Mouse (Mus musculus) kidney, adult 2 months (tissue): ENCODE measurements at regions not wholly inside any gene's neighbourhood (a gene's known extent, or its start where the extent isn't known, plus 50 kb on each side); places are given as distances from the start of the nearest gene placed in this dataset.

Experiments used
- DNase-seq: peaks from one replicate; pipeline ENCODE4 v3.0.0; 2021
- H3K27ac ChIP-seq: fragments of 200-500 bp; 2 replicates; pipeline ENCODE4 v1.5.1; 2012; ENCODE audit warnings: low read depth, low read length, control low read depth, inconsistent platforms; ENCODE audit not compliant: insufficient read depth
- H3K27me3 ChIP-seq: fragments of 200-500 bp; replicated peaks from 2 replicates; pipeline ENCODE4 v1.6.1; 2012; ENCODE audit warnings: mild to moderate bottlenecking, moderate library complexity, low read length, inconsistent platforms; ENCODE audit not compliant: control insufficient read depth, insufficient read depth
- H3K36me3 ChIP-seq: fragments of 200-500 bp; 2 replicates; pipeline ENCODE4 v1.6.1; 2012; ENCODE audit warnings: mild to moderate bottlenecking, moderate library complexity, low read length, inconsistent platforms; ENCODE audit not compliant: control insufficient read depth, insufficient read depth
- H3K4me1 ChIP-seq: fragments of 200-500 bp; 2 replicates; pipeline ENCODE4 v1.6.1; 2011; ENCODE audit warnings: low read length; ENCODE audit not compliant: control insufficient read depth, insufficient read depth
- H3K4me3 ChIP-seq: fragments of 200-500 bp; 2 replicates; pipeline ENCODE4 v1.5.1; 2011; ENCODE audit warnings: mild to moderate bottlenecking, low read depth, low read length, control low read depth; ENCODE audit not compliant: insufficient read depth
- CTCF ChIP-seq: fragments of 200-500 bp; conservative IDR thresholded peaks from 2 replicates; pipeline ENCODE4 v1.5.1; 2011; ENCODE audit warnings: low read depth, mild to moderate bottlenecking, control low read depth, low read length, moderate library complexity, mixed read lengths; ENCODE audit not compliant: insufficient read depth, insufficient read length
- POLR2A ChIP-seq: fragments of 200-500 bp; IDR thresholded peaks from one replicate; pipeline ENCODE4 v1.6.1; 2011; ENCODE audit warnings: low read depth, low read length, control low read depth
- WGBS: fragments of 180-500 bp; shearing (Covaris S2); methylation state at CpG from one replicate; pipeline ENCODE4 v1.1.7; 2018; 5-methylcytosine and 5-hydroxymethylcytosine counted together

- Histone ChIP-seq H3K27ac (no peak overlapping the region), H3K4me1 (no peaks in the 10 kb centered on the region), H3K36me3 (no peaks in the 10 kb centered on the region), H3K27me3 (no peaks in the 10 kb centered on the region), H3K4me3 (no peak overlapping the region)
- WGBS, result 89% methylated on average over 2 of the region's 2 CpGs
- TF ChIP-seq CTCF (no peak), POLR2A (no peak)
- DNase-seq, result no peak
Observed at GRCm38 (mm10) chr10:45892464-45892863, 314.8 kb downstream of the Hace1 start.

DNA sequence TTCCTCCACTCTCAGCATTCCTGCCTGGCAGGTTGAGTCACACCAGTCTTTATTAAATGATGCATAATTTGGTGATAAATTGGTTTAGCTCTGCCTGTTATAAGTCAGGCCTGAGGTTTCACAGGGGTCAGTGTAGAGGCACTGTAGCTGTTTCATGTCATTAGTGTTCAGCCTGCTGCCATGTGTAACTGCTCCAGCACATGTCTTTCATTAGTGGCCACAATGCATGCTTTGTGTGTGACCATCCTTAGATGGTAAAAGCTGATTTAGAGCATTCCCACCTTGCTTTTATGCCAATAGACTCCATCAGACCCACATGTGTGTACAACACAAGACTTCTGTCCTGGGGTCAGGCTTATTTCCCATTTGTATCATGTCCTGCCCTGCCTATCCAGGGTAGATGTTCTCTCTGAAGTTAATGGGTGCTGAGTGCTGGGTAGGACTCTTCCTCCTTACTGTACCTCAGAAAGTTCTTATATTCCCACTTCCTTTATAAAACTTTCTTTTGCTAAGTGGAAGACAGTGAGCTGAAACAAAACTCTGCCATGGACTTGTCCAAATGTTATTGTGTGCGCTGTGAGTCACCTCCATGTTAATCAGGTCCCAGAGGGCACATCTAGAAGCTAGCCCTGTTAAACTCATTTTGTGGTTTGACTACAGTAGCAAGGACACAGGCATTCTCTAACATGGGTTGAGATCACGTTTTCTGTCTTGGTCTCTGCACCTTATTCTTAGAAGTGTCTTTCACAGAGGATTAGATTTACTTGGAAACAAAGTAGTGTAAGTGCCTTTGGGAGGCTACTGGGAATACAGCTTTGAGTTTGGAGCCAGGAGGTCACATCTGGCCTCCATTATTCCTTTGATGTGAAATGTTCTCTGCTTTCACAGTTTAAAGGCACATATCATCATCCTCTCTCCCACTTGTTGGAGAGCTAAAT, 316.5 kb downstream of the Hace1 start:
- no peaks in the 10 kb centered on the region for H3K4me1 ChIP-seq
- H3K36me3 ChIP-seq, result no peaks in the 10 kb centered on the region
- TF ChIP-seq CTCF (no peak), POLR2A (no peak)
- H3K4me3 ChIP-seq, result no peak overlapping the region
- DNase-seq, result no peak
- no peak overlapping the region for H3K27ac ChIP-seq
- whole genome bisulfite sequencing, result 63% methylated on average over 2 of the region's 2 CpGs
- no peaks in the 10 kb centered on the region for H3K27me3 ChIP-seq

DNA sequence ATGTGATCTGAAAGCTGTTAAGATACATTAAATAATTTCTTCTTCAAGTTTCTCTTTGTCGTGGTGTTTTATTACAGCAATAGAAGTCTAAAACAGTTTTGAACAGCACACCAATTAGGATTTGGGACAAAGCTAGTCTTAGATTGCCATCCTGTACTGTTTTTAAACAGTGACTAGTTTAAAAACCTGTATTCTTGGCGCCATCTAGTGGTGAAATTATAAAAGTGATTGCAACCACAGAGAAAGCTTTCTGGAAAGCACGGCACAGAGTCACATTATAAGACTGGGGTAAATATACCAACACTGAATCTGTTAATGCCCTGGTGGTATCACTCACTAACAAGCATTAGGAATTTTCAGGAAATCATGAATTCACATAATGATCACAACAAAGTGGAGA, 339.3 kb downstream of the Hace1 start:
- Histone ChIP-seq H3K4me1 (no peaks in the 10 kb centered on the region), H3K4me3 (no peak overlapping the region), H3K27ac (no peak overlapping the region), H3K36me3 (no peaks in the 10 kb centered on the region), H3K27me3 (no peaks in the 10 kb centered on the region)
- peak; percentile 45 for DNase-seq
- 20% methylated on average over 3 of the region's 3 CpGs for WGBS
- no peak for TF ChIP-seq POLR2A
- TF ChIP-seq CTCF, result 0 out of 2 replicates have a peak, but pooled peaks have one; percentile 8

- Histone ChIP-seq H3K4me3 (no peak overlapping the region), H3K27me3 (no peaks in the 10 kb centered on the region), H3K4me1 (no peaks in the 10 kb centered on the region), H3K36me3 (no peaks in the 10 kb centered on the region), H3K27ac (no peak overlapping the region)
- DNase-seq, result no peak
- TF ChIP-seq POLR2A, result no peak
- TF ChIP-seq CTCF, result no peak
- 59% methylated on average over 1 of the region's 1 CpGs for WGBS
Observed at GRCm38 (mm10) chr10:45925746-45926145, 348.1 kb downstream of the Hace1 start.

DNA sequence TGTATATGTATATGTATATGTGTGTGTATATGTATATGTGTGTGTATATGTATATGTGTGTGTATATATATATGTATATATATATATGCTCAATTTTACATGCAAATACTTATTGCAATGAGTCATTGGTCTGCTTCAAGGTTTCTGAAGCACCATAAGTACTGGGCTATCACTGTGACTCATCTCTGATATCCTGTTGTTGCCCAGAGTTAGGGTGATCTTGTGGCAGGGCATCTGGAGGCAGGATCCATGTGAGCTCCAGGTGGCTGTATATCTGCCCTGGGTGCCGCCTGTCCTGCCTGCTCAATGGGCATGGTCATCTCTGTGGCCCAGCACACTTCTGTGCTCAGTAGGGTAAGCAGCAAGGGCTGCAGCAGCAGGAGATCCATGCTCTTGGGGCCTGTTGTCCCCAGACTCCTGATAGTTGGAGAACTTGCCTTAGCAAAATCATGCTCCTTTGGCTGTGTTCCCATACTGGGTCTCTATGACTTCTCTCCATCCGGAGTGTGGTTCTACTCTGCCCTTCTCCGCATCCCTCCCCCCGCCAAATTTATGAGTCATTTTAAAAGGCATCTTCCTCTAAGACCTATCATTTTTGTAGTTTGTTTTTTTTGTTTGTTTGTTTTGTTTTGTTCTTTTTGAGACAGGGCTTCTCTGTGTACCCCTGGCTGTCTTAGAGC, 356.1 kb downstream of the Hace1 start:
- WGBS, result 94% methylated on average over 4 of the region's 4 CpGs
- TF ChIP-seq CTCF (no peak), POLR2A (no peak)
- Histone ChIP-seq H3K27me3 (no peaks in the 10 kb centered on the region), H3K4me1 (no peaks in the 10 kb centered on the region), H3K36me3 (no peaks in the 10 kb centered on the region), H3K27ac (no peak overlapping the region), H3K4me3 (no peak overlapping the region)
- no peak for DNase-seq

GRCm38 (mm10) chr10:45957686-45958085, 380.1 kb downstream of the Hace1 start:
- TF ChIP-seq CTCF (no peak), POLR2A (no peak)
- H3K27ac ChIP-seq, result no peak overlapping the region
- no peak overlapping the region for H3K4me3 ChIP-seq

GRCm38 (mm10) chr10:45972240-45972639, 394.6 kb downstream of the Hace1 start:
- WGBS, result 44% methylated on average over 1 of the region's 1 CpGs
- no peak for TF ChIP-seq POLR2A
- TF ChIP-seq CTCF, result no peak
- no peaks in the 10 kb centered on the region for H3K4me1 ChIP-seq
- H3K27me3 ChIP-seq, result no peaks in the 10 kb centered on the region
- H3K4me3 ChIP-seq, result no peak overlapping the region
- peak; percentile 4 for DNase-seq
- no peaks in the 10 kb centered on the region for H3K36me3 ChIP-seq
- H3K27ac ChIP-seq, result no peak overlapping the region

More at GRCm38 (mm10) chr10:45957686-45958085, 380.1 kb downstream of the Hace1 start:
- DNase-seq, result no peak
- no peaks in the 10 kb centered on the region for H3K27me3 ChIP-seq
- H3K36me3 ChIP-seq, result no peaks in the 10 kb centered on the region
- no peaks in the 10 kb centered on the region for H3K4me1 ChIP-seq
